8 mouse cellular contexts compared by ENCODE assay signal in the genomic region with DNA sequence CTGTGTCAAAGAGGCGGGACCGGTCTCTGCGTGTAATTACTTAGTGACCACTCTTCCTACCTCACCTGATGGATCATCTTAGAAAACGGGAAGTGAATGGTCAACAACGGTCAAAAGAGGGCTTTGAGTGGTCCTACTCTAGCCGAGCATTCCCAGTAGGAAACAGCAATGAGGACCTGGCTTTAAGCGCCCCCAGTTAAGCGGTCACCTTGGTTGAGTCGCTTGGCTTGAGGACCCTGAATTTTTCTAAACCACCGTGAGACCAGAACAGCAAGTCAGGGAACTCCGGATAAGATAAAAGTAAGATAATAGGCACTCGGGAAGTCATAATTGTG. TPM values are rescaled to one million over a fixed set of nuclear protein-coding genes. Genes with fewer than 3 reads are reported as not detected.
A peak's percentile ranks its signal among the peaks of the same experiment; 100 is the strongest.
DNase-seq lines count a peak whose midpoint lies in the region; ATAC-seq and TF ChIP-seq lines count a peak whose summit lies in the region.

No protein-coding gene starts in this region.

- H3K4me2 ChIP-seq in forebrain, embryonic 15.5 days (replicated peaks): peak overlapping the region; percentile 52
- peak overlapping the region; percentile 73 for H3K4me2 ChIP-seq in liver, embryonic 14.5 days (ENCODE audit: low read depth)

- TF ChIP-seq EP300 in liver, embryonic 14.5 days (IDR thresholded peaks at IDR 0.05; ENCODE audit: low read depth): no peak

- DNase-seq in heart, embryonic 10.5 days (ENCODE audit: low spot score): no peak
- no peak for DNase-seq in heart, adult 11 months
- no peak for DNase-seq in liver, embryonic 14.5 days (ENCODE audit: low read depth in 3 of 3, low spot score in 3 of 3)
- no peak for DNase-seq in frontal cortex, postnatal 10 days (ENCODE audit: low spot score in 2 of 2)
- DNase-seq in right cerebral cortex, postnatal 25 days: no peak
- DNase-seq in spleen, postnatal 4 days (ENCODE audit: low spot score in 2 of 2): no peak

- no peaks in the 10 kb centered on the region for H3K27me3 ChIP-seq in heart, embryonic 10.5 days (ENCODE audit: insufficient read depth, poor library complexity, severe bottlenecking)
- no peaks in the 10 kb centered on the region for H3K27me3 ChIP-seq in C2C12 (ENCODE audit: control insufficient read depth, insufficient read depth, insufficient read length)
- H3K27me3 ChIP-seq in forebrain, embryonic 15.5 days: no peaks in the 10 kb centered on the region
- no peaks in the 10 kb centered on the region for H3K27me3 ChIP-seq in liver, embryonic 14.5 days (ENCODE audit: control insufficient read depth, insufficient read depth, low read length)

- 2% methylated on average over 12 of the region's 12 CpGs for WGBS in heart, embryonic 10.5 days
- WGBS in forebrain, embryonic 15.5 days: 4% methylated on average over 12 of the region's 12 CpGs
- WGBS in liver, embryonic 14.5 days (ENCODE audit: insufficient replicate concordance): under 1% methylated on average over 12 of the region's 12 CpGs

- no peaks in the 10 kb centered on the region for H3K9me3 ChIP-seq in heart, embryonic 10.5 days
- H3K9me3 ChIP-seq in forebrain, embryonic 15.5 days: no peaks in the 10 kb centered on the region
- H3K9me3 ChIP-seq in liver, embryonic 14.5 days (ENCODE audit: control insufficient read depth, low read length): no peaks in the 10 kb centered on the region

- H3K9ac ChIP-seq in forebrain, embryonic 15.5 days (replicated peaks): peak overlapping the region; percentile 95
- H3K9ac ChIP-seq in liver, embryonic 14.5 days (replicated peaks): peak overlapping the region; percentile 86

- H3ac ChIP-seq in C2C12 (ENCODE audit: control insufficient read depth, insufficient read length, low read depth): peak overlapping the region; percentile 10

- H3K4me1 ChIP-seq in heart, embryonic 10.5 days: peaks cover 11% of the 10 kb centered on the region
- peaks cover 13% of the 10 kb centered on the region for H3K4me1 ChIP-seq in forebrain, embryonic 15.5 days
- peaks cover 0 to 2% of the 10 kb centered on the region in 2 experiments; a peak in 2 of 4 replicates for H3K4me1 ChIP-seq in liver, embryonic 14.5 days (replicated peaks; ENCODE audit: control insufficient read depth in 2 of 2, insufficient read depth in 2 of 2, low read length in 1 of 2)

- no peaks in the 10 kb centered on the region for H3K36me3 ChIP-seq in heart, embryonic 10.5 days
- no peaks in the 10 kb centered on the region for H3K36me3 ChIP-seq in C2C12 (ENCODE audit: control insufficient read depth, insufficient read depth)
- no peaks in the 10 kb centered on the region for H3K36me3 ChIP-seq in forebrain, embryonic 15.5 days
- H3K36me3 ChIP-seq in liver, embryonic 14.5 days (replicated peaks; ENCODE audit: control insufficient read depth, insufficient read depth, low read depth): no peaks in the 10 kb centered on the region

- TF ChIP-seq CTCF in C2C12 (IDR thresholded peaks at IDR 0.05; ENCODE audit: control insufficient read depth, insufficient read depth, insufficient read length): no peak
- no peak for TF ChIP-seq CTCF in liver, embryonic 14.5 days (IDR thresholded peaks at IDR 0.05; ENCODE audit: low read depth)

- H3K79me2 ChIP-seq in C2C12 (ENCODE audit: control insufficient read depth, insufficient read depth): no peaks in the 10 kb centered on the region

- peak; percentile 58; the same call in 1 of the 2 replicates for ATAC-seq in forebrain, embryonic 15.5 days (replicated peaks)
- ATAC-seq in liver, embryonic 14.5 days (ENCODE audit: insufficient read depth): 0 out of 2 replicates have a peak, but pooled peaks have one; percentile 4

- H3K4me3 ChIP-seq in heart, embryonic 10.5 days: peak overlapping the region; percentile 91
- H3K4me3 ChIP-seq in C2C12 (ENCODE audit: insufficient read depth, poor library complexity, severe bottlenecking): peak overlapping the region; percentile 57
- peak overlapping the region; percentile 92 for H3K4me3 ChIP-seq in forebrain, embryonic 15.5 days
- H3K4me3 ChIP-seq in liver, embryonic 14.5 days (ENCODE audit: insufficient read depth in 1 of 2, low read depth in 2 of 2, low read length in 2 of 2): peak overlapping the region; percentile 80 to 84

- H3K79me3 ChIP-seq in C2C12 (ENCODE audit: low read depth): peaks cover 2% of the 10 kb centered on the region

- peak overlapping the region; percentile 99 for H3K27ac ChIP-seq in heart, embryonic 10.5 days
- peak overlapping the region; percentile 98 for H3K27ac ChIP-seq in forebrain, embryonic 15.5 days (replicated peaks)
- no peak overlapping the region for H3K27ac ChIP-seq in liver, embryonic 14.5 days

TF ChIP-seq in C2C12, 6 proteins besides CTCF, POLR2A, EP300 and RAD21:
- TF ChIP-seq MYOD1 (IDR thresholded peaks at IDR 0.05; ENCODE audit: control insufficient read depth, insufficient read length, low read depth) (no peak), MYOG (IDR thresholded peaks at IDR 0.05; ENCODE audit: control insufficient read depth, extremely low read depth, insufficient read length) (no peak)

RNA-seq across cellular contexts. Expression of a gene that starts 0.2 kb away (rescaled TPM):
- polyA plus RNA-seq in heart, embryonic 10.5 days (2016; fragmentation: Nextera tagmentation; extraction: Ambion mirVana): 9.7 and 11.2 TPM in 2 replicates
- 9.0 TPM for polyA plus RNA-seq in C2C12 (2012; fragmentation: generic; extraction: Trizol)
- polyA plus RNA-seq in forebrain, embryonic 15.5 days (2015; fragmentation: Nextera tagmentation; extraction: Ambion mirVana): 9.1 and 9.9 TPM in 2 replicates
- polyA plus RNA-seq in liver, embryonic 14.5 days (2012; rRNA removed): 2.0 and 2.4 TPM in 2 replicates
- 1.9 and 2.2 TPM in 2 replicates for polyA plus RNA-seq in liver, embryonic 14.5 days (2014; fragmentation: Nextera tagmentation; extraction: Ambion mirVana)

RNA-seq across cellular contexts. Expression of a gene that starts 8.9 kb away (rescaled TPM):
- polyA plus RNA-seq in heart, embryonic 10.5 days (2016; fragmentation: Nextera tagmentation; extraction: Ambion mirVana): 0.11 and 0.34 TPM in 2 replicates
- not detected for polyA plus RNA-seq in C2C12 (2012; fragmentation: generic; extraction: Trizol)
- polyA plus RNA-seq in forebrain, embryonic 15.5 days (2015; fragmentation: Nextera tagmentation; extraction: Ambion mirVana): 0.15 and 0.34 TPM in 2 replicates
- 1.7 and 2.4 TPM in 2 replicates for polyA plus RNA-seq in liver, embryonic 14.5 days (2012; rRNA removed)
- 2.5 and 3.2 TPM in 2 replicates for polyA plus RNA-seq in liver, embryonic 14.5 days (2014; fragmentation: Nextera tagmentation; extraction: Ambion mirVana)
